Mouse (Mus musculus): Measurements from ENCODE around the gene Lat. TPM values are rescaled to one million over a fixed set of nuclear protein-coding genes. Genes with fewer than 3 reads are reported as not detected.

Gene Lat
- polyA plus RNA-seq, 1 experiment from 2014 or later = 0.78 TPM

- ATAC-seq (ENCODE audit: low FRiP score) = no peak
- H3K4me2 ChIP-seq (replicated peaks) = no peak overlapping the region
- H3K27ac ChIP-seq = no peak overlapping the region
- 78% methylated on average over 5 of the region's 5 CpGs for WGBS
- peaks cover 13% of the 10 kb centered on the region for H3K4me1 ChIP-seq (replicated peaks; ENCODE audit: control insufficient read depth, insufficient read depth, low read length)
- H3K36me3 ChIP-seq (replicated peaks; ENCODE audit: control insufficient read depth, insufficient read depth) = peaks cover 44% of the 10 kb centered on the region
- no peak overlapping the region for H3K9ac ChIP-seq
- DNase-seq (ENCODE audit: low spot score) = no peak
- H3K9me3 ChIP-seq (ENCODE audit: control insufficient read depth, low read length) = no peaks in the 10 kb centered on the region
- no peak overlapping the region for H3K4me3 ChIP-seq (replicated peaks; ENCODE audit: low read length)
- no peaks in the 10 kb centered on the region for H3K27me3 ChIP-seq (ENCODE audit: control insufficient read depth, insufficient read depth, low read length)
Measured at GRCm38 (mm10) chr7:126375012-126375411, 5.6 kb upstream of the Lat start.

- ATAC-seq (ENCODE audit: low FRiP score) (no peak), DNase-seq (ENCODE audit: low spot score) (no peak)
- no peak overlapping the region for H3K27ac ChIP-seq
- H3K9me3 ChIP-seq (ENCODE audit: control insufficient read depth, low read length) = no peaks in the 10 kb centered on the region
- no peaks in the 10 kb centered on the region for H3K27me3 ChIP-seq (ENCODE audit: control insufficient read depth, insufficient read depth, low read length)
- H3K9ac ChIP-seq = no peak overlapping the region
- H3K4me3 ChIP-seq (replicated peaks; ENCODE audit: low read length) = no peak overlapping the region
- H3K36me3 ChIP-seq (replicated peaks; ENCODE audit: control insufficient read depth, insufficient read depth) = peaks cover 49% of the 10 kb centered on the region
- 89% methylated on average over 6 of the region's 6 CpGs for WGBS
- peaks cover 13% of the 10 kb centered on the region for H3K4me1 ChIP-seq (replicated peaks; ENCODE audit: control insufficient read depth, insufficient read depth, low read length)
- no peak overlapping the region for H3K4me2 ChIP-seq (replicated peaks)
Measured at GRCm38 (mm10) chr7:126374526-126374925, 5.2 kb upstream of the Lat start.

- ATAC-seq (ENCODE audit: low FRiP score) (no peak), DNase-seq (ENCODE audit: low spot score) (no peak)
- no peaks in the 10 kb centered on the region for H3K9me3 ChIP-seq (ENCODE audit: control insufficient read depth, low read length)
- no peak overlapping the region for H3K9ac ChIP-seq
- H3K4me2 ChIP-seq (replicated peaks) = no peak overlapping the region
- peaks cover 8% of the 10 kb centered on the region for H3K4me1 ChIP-seq (replicated peaks; ENCODE audit: control insufficient read depth, insufficient read depth, low read length)
- peaks cover 53% of the 10 kb centered on the region for H3K36me3 ChIP-seq (replicated peaks; ENCODE audit: control insufficient read depth, insufficient read depth)
- H3K4me3 ChIP-seq (replicated peaks; ENCODE audit: low read length) = no peak overlapping the region
- H3K27ac ChIP-seq = no peak overlapping the region
- 84% methylated on average over 9 of the region's 9 CpGs for WGBS
- H3K27me3 ChIP-seq (ENCODE audit: control insufficient read depth, insufficient read depth, low read length) = no peaks in the 10 kb centered on the region
Measured at GRCm38 (mm10) chr7:126373007-126373406, 3.6 kb upstream of the Lat start.

GRCm38 (mm10) chr7:126368367-126368766 lies 1.0 kb downstream of the Lat start:
- Histone ChIP-seq H3K4me1 (replicated peaks; ENCODE audit: control insufficient read depth, insufficient read depth, low read length) (no peaks in the 10 kb centered on the region), H3K4me3 (replicated peaks; ENCODE audit: low read length) (no peak overlapping the region), H3K9ac (no peak overlapping the region), H3K27me3 (ENCODE audit: control insufficient read depth, insufficient read depth, low read length) (no peaks in the 10 kb centered on the region), H3K27ac (no peak overlapping the region), H3K36me3 (replicated peaks; ENCODE audit: control insufficient read depth, insufficient read depth) (peaks cover 59% of the 10 kb centered on the region), H3K9me3 (ENCODE audit: control insufficient read depth, low read length) (no peaks in the 10 kb centered on the region), H3K4me2 (replicated peaks) (no peak overlapping the region)
- DNase-seq (ENCODE audit: low spot score) (no peak), ATAC-seq (ENCODE audit: low FRiP score) (no peak)
- 89% methylated on average over 8 of the region's 8 CpGs for WGBS

GRCm38 (mm10) chr7:126367636-126368035 lies 1.7 kb downstream of the Lat start:
- 88% methylated on average over 10 of the region's 10 CpGs for WGBS
- Histone ChIP-seq H3K27ac (no peak overlapping the region), H3K9me3 (ENCODE audit: control insufficient read depth, low read length) (no peaks in the 10 kb centered on the region), H3K9ac (no peak overlapping the region), H3K27me3 (ENCODE audit: control insufficient read depth, insufficient read depth, low read length) (no peaks in the 10 kb centered on the region), H3K4me2 (replicated peaks) (no peak overlapping the region), H3K4me1 (replicated peaks; ENCODE audit: control insufficient read depth, insufficient read depth, low read length) (no peaks in the 10 kb centered on the region), H3K4me3 (replicated peaks; ENCODE audit: low read length) (no peak overlapping the region), H3K36me3 (replicated peaks; ENCODE audit: control insufficient read depth, insufficient read depth) (peaks cover 53% of the 10 kb centered on the region)
- no peak for ATAC-seq (ENCODE audit: low FRiP score)
- no peak for DNase-seq (ENCODE audit: low spot score)

GRCm38 (mm10) chr7:126363038-126363437 lies 6.3 kb downstream of the Lat start:
- no peaks in the 10 kb centered on the region for H3K4me1 ChIP-seq (replicated peaks; ENCODE audit: control insufficient read depth, insufficient read depth, low read length)
- DNase-seq (ENCODE audit: low spot score) (no peak), ATAC-seq (ENCODE audit: low FRiP score) (no peak)
- no peak overlapping the region for H3K4me2 ChIP-seq (replicated peaks)
- WGBS = 85% methylated on average over 6 of the region's 6 CpGs
- peaks cover 17% of the 10 kb centered on the region; the same call in 1 of the 2 replicates for H3K36me3 ChIP-seq (replicated peaks; ENCODE audit: control insufficient read depth, insufficient read depth)
- no peaks in the 10 kb centered on the region for H3K9me3 ChIP-seq (ENCODE audit: control insufficient read depth, low read length)
- H3K9ac ChIP-seq = no peak overlapping the region
- H3K27ac ChIP-seq = no peak overlapping the region
- H3K27me3 ChIP-seq (ENCODE audit: control insufficient read depth, insufficient read depth, low read length) = no peaks in the 10 kb centered on the region
- H3K4me3 ChIP-seq (replicated peaks; ENCODE audit: low read length) = no peak overlapping the region

- no peak overlapping the region for H3K4me3 ChIP-seq (replicated peaks; ENCODE audit: low read length)
- ATAC-seq (ENCODE audit: low FRiP score) (no peak), DNase-seq (ENCODE audit: low spot score) (no peak)
Measured at GRCm38 (mm10) chr7:126359049-126359448, 10.3 kb downstream of the Lat start.

GRCm38 (mm10) chr7:126358413-126358812 lies 11.0 kb downstream of the Lat start:
- H3K9me3 ChIP-seq (ENCODE audit: control insufficient read depth, low read length) = no peaks in the 10 kb centered on the region
- no peaks in the 10 kb centered on the region for H3K36me3 ChIP-seq (replicated peaks; ENCODE audit: control insufficient read depth, insufficient read depth)
- WGBS = 94% methylated on average over 9 of the region's 9 CpGs
- H3K27ac ChIP-seq = no peak overlapping the region
- no peak overlapping the region for H3K9ac ChIP-seq
- no peak overlapping the region for H3K4me3 ChIP-seq (replicated peaks; ENCODE audit: low read length)
- H3K27me3 ChIP-seq (ENCODE audit: control insufficient read depth, insufficient read depth, low read length) = no peaks in the 10 kb centered on the region
- DNase-seq (ENCODE audit: low spot score) (no peak), ATAC-seq (ENCODE audit: low FRiP score) (no peak)
- H3K4me1 ChIP-seq (replicated peaks; ENCODE audit: control insufficient read depth, insufficient read depth, low read length) = no peaks in the 10 kb centered on the region
- no peak overlapping the region for H3K4me2 ChIP-seq (replicated peaks)

More at GRCm38 (mm10) chr7:126359049-126359448, 10.3 kb downstream of the Lat start:
- H3K27ac ChIP-seq = no peak overlapping the region
- no peaks in the 10 kb centered on the region for H3K27me3 ChIP-seq (ENCODE audit: control insufficient read depth, insufficient read depth, low read length)
- no peaks in the 10 kb centered on the region for H3K9me3 ChIP-seq (ENCODE audit: control insufficient read depth, low read length)
- H3K4me2 ChIP-seq (replicated peaks) = no peak overlapping the region
- H3K36me3 ChIP-seq (replicated peaks; ENCODE audit: control insufficient read depth, insufficient read depth) = peaks cover 5% of the 10 kb centered on the region; the same call in 1 of the 2 replicates
- no peaks in the 10 kb centered on the region for H3K4me1 ChIP-seq (replicated peaks; ENCODE audit: control insufficient read depth, insufficient read depth, low read length)
- no peak overlapping the region for H3K9ac ChIP-seq
- 70% methylated on average over 13 of the region's 13 CpGs for WGBS

GRCm38 (mm10) chr7:126357838-126358237 lies 11.5 kb downstream of the Lat start:
- DNase-seq (ENCODE audit: low spot score) = no peak
- no peak overlapping the region for H3K9ac ChIP-seq
- no peak overlapping the region for H3K4me2 ChIP-seq (replicated peaks)
- H3K9me3 ChIP-seq (ENCODE audit: control insufficient read depth, low read length) = no peaks in the 10 kb centered on the region
- ATAC-seq (ENCODE audit: low FRiP score) = no peak
- no peak overlapping the region for H3K4me3 ChIP-seq (replicated peaks; ENCODE audit: low read length)
- no peaks in the 10 kb centered on the region for H3K36me3 ChIP-seq (replicated peaks; ENCODE audit: control insufficient read depth, insufficient read depth)
- 94% methylated on average over 6 of the region's 6 CpGs for WGBS
- no peaks in the 10 kb centered on the region for H3K27me3 ChIP-seq (ENCODE audit: control insufficient read depth, insufficient read depth, low read length)
- no peaks in the 10 kb centered on the region for H3K4me1 ChIP-seq (replicated peaks; ENCODE audit: control insufficient read depth, insufficient read depth, low read length)
- no peak overlapping the region for H3K27ac ChIP-seq

Measured in hindbrain, embryonic 14.5 days (tissue).